Mouse (Mus musculus) midbrain, embryonic 11.5 days (tissue): ENCODE results near the gene Sez6l2. TPM values are rescaled to one million over a fixed set of nuclear protein-coding genes. Genes with fewer than 3 reads are reported as not detected.

Source experiments
- ATAC-seq: fragments of 200-750 bp; cut with Nextera tagmentation; 2 replicates; pipeline ENCODE4 v1.8.0; 2017; ENCODE audit warnings: moderate TSS enrichment, moderate library complexity; ENCODE audit not compliant: low FRiP score
- DNase-seq: peaks from one replicate; pipeline ENCODE4 v3.0.0; 2015; ENCODE audit warnings: low spot score; ENCODE audit errors: missing footprints
- H3K27ac ChIP-seq: fragments of 300-500 bp; sonication (generic); 2 replicates; pipeline ENCODE4 v1.5.1; 2014; ENCODE audit warnings: low read depth, low read length
- H3K27me3 ChIP-seq: fragments of 300-500 bp; sonication (generic); 2 replicates; pipeline ENCODE4 v1.6.1; 2014; ENCODE audit warnings: mild to moderate bottlenecking, low read length, moderate library complexity, mixed read lengths; ENCODE audit not compliant: control insufficient read depth, insufficient read depth
- H3K36me3 ChIP-seq: fragments of 300-500 bp; sonication (generic); 2 replicates; pipeline ENCODE4 v1.6.1; 2014; ENCODE audit warnings: mild to moderate bottlenecking, low read length, moderate library complexity, mixed read lengths; ENCODE audit not compliant: control insufficient read depth, insufficient read depth
- H3K4me1 ChIP-seq: fragments of 300-500 bp; sonication (generic); 2 replicates; pipeline ENCODE4 v1.6.1; 2014; ENCODE audit warnings: low read length; ENCODE audit not compliant: control insufficient read depth, insufficient read depth
- H3K4me2 ChIP-seq: fragments of 300-500 bp; sonication (generic); 2 replicates; pipeline ENCODE4 v1.6.1; 2014; ENCODE audit warnings: mild to moderate bottlenecking, moderate library complexity
- H3K4me3 ChIP-seq: fragments of 300-500 bp; sonication (generic); 2 replicates; pipeline ENCODE4 v1.5.1; 2014; ENCODE audit warnings: low read depth, low read length
- H3K9ac ChIP-seq: fragments of 300-500 bp; sonication (generic); 2 replicates; pipeline ENCODE4 v1.6.1; 2014; ENCODE audit warnings: low read length
- H3K9me3 ChIP-seq: fragments of 300-500 bp; sonication (generic); 2 replicates; pipeline ENCODE4 v1.6.1; 2016; ENCODE audit warnings: low read length; ENCODE audit not compliant: control insufficient read depth
- WGBS: fragments of 180-500 bp; shearing (Covaris S2); extraction: QIAGEN DNeasy Blood & Tissue Kit; methylation state at CpG from one replicate; pipeline ENCODE4 v1.1.7; 2014; 5-methylcytosine and 5-hydroxymethylcytosine counted together
- polyA plus RNA-seq: library from polyadenylated mRNA; unstranded; fragments of >200 nt; fragmentation: Nextera tagmentation; extraction: Ambion mirVana; gene quantifications from 2 replicates; pipeline ENCODE4 v1.2.1, GENCODE M21; 2014

Gene Sez6l2
- polyA plus RNA-seq, 1 experiment from 2014 or later = 9.9 TPM

GRCm38 (mm10) chr7:127008239-127009019, 58.1 kb downstream of the Sez6l2 start:
- ATAC-seq (peak; percentile 70), DNase-seq (no peak)
- no peaks in the 10 kb centered on the region for H3K27me3 ChIP-seq
- H3K27ac ChIP-seq = peak overlapping the region; percentile 56
- H3K4me1 ChIP-seq = no peaks in the 10 kb centered on the region
- WGBS = 69% methylated on average over 9 of the region's 9 CpGs
- no peak overlapping the region for H3K9ac ChIP-seq
- H3K4me3 ChIP-seq = no peak overlapping the region
- no peak overlapping the region for H3K4me2 ChIP-seq
- H3K36me3 ChIP-seq = no peaks in the 10 kb centered on the region
- no peaks in the 10 kb centered on the region for H3K9me3 ChIP-seq

DNA sequence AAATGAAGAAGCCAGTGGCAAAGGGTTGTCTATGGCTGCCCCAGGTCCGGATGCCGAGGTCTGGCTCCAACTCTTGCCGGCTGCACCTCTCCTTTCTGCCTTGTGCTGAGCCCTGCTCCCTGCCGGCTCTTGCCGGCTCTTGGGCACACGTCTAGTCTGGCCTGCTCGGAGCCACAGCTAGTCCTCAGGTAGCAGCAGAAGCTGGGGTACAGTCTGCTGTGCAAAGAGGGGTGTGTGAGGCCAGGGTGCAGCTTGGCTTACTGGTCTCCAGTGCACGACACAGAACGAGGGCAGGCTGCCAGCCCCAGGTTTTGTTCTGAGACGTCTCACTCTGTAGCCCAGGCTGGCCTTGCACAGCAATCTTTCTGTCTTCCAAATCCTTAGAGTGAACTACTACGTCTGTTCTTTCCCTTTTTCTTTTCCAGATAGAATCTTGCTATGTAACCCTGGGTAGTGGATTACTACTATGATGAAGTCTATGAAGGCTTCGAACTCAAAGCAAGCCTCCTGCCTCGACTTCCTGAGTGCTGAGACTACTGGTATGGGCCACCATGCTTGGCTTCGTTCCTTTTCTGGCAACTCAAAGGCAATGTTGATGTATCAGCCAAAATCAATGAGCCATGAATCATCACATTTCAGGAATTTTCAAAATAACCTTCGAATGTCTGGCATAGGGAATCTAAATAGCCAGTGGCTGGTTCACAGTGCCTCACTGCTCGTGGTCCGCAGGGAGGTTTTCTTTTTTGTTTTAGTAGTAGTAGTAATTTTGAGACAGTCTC, 59.1 kb downstream of the Sez6l2 start:
- H3K27ac ChIP-seq = no peak overlapping the region; the same call in 1 of the 2 replicates
- ATAC-seq (no peak), DNase-seq (no peak)
- H3K27me3 ChIP-seq = no peaks in the 10 kb centered on the region
- H3K36me3 ChIP-seq = no peaks in the 10 kb centered on the region
- H3K4me2 ChIP-seq = no peak overlapping the region
- no peaks in the 10 kb centered on the region for H3K4me1 ChIP-seq
- no peak overlapping the region; the same call in 1 of the 2 replicates for H3K9ac ChIP-seq
- H3K9me3 ChIP-seq = no peaks in the 10 kb centered on the region
- 86% methylated on average over 17 of the region's 17 CpGs for WGBS
- H3K4me3 ChIP-seq = no peak overlapping the region

DNA sequence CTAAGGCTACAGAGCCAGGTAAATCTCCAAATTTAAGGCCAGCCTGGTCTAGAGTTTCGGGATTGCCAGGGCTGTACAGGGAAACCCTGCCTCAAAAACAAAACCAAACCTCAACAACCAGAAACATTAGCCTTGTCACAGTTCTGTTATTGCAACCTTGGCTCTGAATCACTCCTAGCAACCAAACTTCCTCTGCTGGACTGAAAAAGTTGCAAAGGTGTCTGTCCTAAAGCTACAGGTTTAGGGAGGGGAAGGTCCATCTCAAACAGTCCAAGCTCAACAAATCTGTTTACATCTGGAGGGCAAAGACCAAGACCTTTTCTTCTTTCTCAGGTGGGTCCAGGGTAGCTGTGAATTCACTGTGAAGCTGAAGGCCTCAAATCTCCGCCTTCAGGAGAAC, 60.7 kb downstream of the Sez6l2 start:
- 0 out of 2 replicates have a peak, but pooled peaks cover 4% of the 10 kb centered on the region for H3K36me3 ChIP-seq
- no peak overlapping the region for H3K4me3 ChIP-seq
- 91% methylated on average over 2 of the region's 2 CpGs for WGBS
- no peak overlapping the region for H3K4me2 ChIP-seq
- ATAC-seq (no peak), DNase-seq (no peak)
- H3K27ac ChIP-seq = no peak overlapping the region
- H3K4me1 ChIP-seq = peaks cover 9% of the 10 kb centered on the region
- H3K9me3 ChIP-seq = no peaks in the 10 kb centered on the region
- H3K9ac ChIP-seq = no peak overlapping the region
- H3K27me3 ChIP-seq = no peaks in the 10 kb centered on the region

DNA sequence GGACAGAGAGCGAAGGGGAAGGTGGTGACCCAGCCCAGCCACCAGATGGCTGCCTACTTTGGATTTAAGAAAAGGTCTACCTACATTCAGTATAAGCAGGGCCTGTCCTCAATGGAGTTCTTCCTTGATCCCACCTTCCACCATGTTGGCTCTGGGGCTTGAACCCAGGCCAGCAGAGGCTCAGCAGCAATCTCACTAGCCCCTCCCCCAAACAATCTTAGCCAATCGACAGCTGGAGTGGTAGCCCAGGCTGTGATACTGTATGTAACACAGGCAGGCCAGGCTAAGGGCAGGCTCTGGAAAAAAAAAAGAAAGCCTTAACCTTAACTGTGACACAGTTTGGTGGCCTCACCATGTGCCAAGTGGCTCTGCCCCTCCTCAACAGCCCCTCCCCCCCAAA, 61.4 kb downstream of the Sez6l2 start:
- no peak overlapping the region for H3K4me2 ChIP-seq
- 0 out of 2 replicates have a peak, but pooled peaks cover 4% of the 10 kb centered on the region for H3K36me3 ChIP-seq
- H3K9me3 ChIP-seq = no peaks in the 10 kb centered on the region
- no peaks in the 10 kb centered on the region for H3K27me3 ChIP-seq
- H3K9ac ChIP-seq = no peak overlapping the region
- ATAC-seq = no peak
- WGBS = 73% methylated on average over 2 of the region's 2 CpGs
- no peak for DNase-seq
- peaks cover 9% of the 10 kb centered on the region for H3K4me1 ChIP-seq
- H3K4me3 ChIP-seq = no peak overlapping the region
- H3K27ac ChIP-seq = no peak overlapping the region

DNA sequence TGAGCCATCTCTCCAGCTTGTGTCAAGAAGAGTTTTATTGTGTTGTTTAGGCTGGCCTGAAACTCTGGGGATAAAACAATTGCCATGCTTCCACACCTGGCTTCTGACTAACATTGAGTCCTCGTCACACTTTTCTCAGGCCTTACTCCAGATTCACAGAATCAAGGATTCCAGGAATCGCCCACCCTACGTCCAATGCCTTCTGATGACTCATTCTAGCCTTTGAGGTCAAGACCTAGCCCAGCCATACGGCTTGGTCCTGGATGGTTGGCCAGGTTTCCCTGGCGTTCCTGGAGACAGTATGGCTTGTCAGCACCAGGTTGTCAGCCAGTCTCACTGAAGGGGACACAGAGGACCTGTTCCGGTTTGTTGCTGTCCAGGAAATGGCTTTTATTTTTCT, 62.0 kb downstream of the Sez6l2 start:
- H3K4me1 ChIP-seq = peaks cover 9% of the 10 kb centered on the region
- no peak for DNase-seq
- no peak overlapping the region for H3K4me3 ChIP-seq
- 0 out of 2 replicates have a peak, but pooled peaks cover 4% of the 10 kb centered on the region for H3K36me3 ChIP-seq
- H3K27me3 ChIP-seq = no peaks in the 10 kb centered on the region
- no peak overlapping the region for H3K4me2 ChIP-seq
- WGBS = 88% methylated on average over 6 of the region's 6 CpGs
- H3K27ac ChIP-seq = no peak overlapping the region
- no peak for ATAC-seq
- no peak overlapping the region for H3K9ac ChIP-seq
- no peaks in the 10 kb centered on the region for H3K9me3 ChIP-seq

DNA sequence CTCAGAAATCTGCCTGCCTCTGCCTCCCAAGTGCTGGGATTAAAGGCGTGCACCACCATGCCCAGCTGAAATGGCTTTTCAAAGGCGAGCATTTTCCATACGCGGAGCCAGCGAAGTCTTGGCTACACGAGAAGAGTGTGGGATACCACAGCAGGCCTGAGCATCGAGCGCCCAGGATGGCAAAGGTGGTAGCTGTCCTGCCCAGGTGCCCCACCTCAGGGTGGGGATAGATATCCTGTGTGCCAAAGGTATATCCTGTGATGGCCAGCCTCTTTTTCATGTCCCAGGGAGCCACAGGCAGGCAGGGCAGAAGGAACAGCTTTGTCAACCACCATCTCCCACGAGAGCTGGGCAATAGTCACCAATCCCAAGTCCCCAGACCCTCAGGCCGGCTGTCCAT, 62.5 kb downstream of the Sez6l2 start:
- no peak overlapping the region for H3K4me3 ChIP-seq

GRCm38 (mm10) chr7:127013385-127013784, 63.0 kb downstream of the Sez6l2 start:
- Histone ChIP-seq H3K9ac (no peak overlapping the region), H3K36me3 (0 out of 2 replicates have a peak, but pooled peaks cover 4% of the 10 kb centered on the region), H3K27me3 (no peaks in the 10 kb centered on the region), H3K4me3 (no peak overlapping the region), H3K9me3 (no peaks in the 10 kb centered on the region), H3K4me1 (peaks cover 9% of the 10 kb centered on the region), H3K27ac (no peak overlapping the region), H3K4me2 (no peak overlapping the region)
- DNase-seq (no peak), ATAC-seq (no peak)
- WGBS = 93% methylated on average over 6 of the region's 6 CpGs

More for the DNA sequence above, 62.5 kb downstream of the Sez6l2 start:
- WGBS = 97% methylated on average over 10 of the region's 10 CpGs
- no peaks in the 10 kb centered on the region for H3K9me3 ChIP-seq
- H3K36me3 ChIP-seq = 0 out of 2 replicates have a peak, but pooled peaks cover 4% of the 10 kb centered on the region
- H3K4me2 ChIP-seq = no peak overlapping the region
- no peak for ATAC-seq
- peaks cover 9% of the 10 kb centered on the region for H3K4me1 ChIP-seq
- no peak overlapping the region for H3K27ac ChIP-seq
- no peak overlapping the region for H3K9ac ChIP-seq
- H3K27me3 ChIP-seq = no peaks in the 10 kb centered on the region
- no peak for DNase-seq

GRCm38 (mm10) chr7:127014320-127014719, 64.0 kb downstream of the Sez6l2 start, which contains the start of gene Mvp:
Gene Mvp, minus strand, starts transcription at chr7:127014621.
- ATAC-seq (no peak), DNase-seq (no peak)
- 74% methylated on average over 11 of the region's 11 CpGs for WGBS
- H3K4me3 ChIP-seq = peak within 1 kb of the TSS; percentile 80
- H3K27me3 ChIP-seq = no peaks in the 10 kb centered on the region
- no peak within 1 kb of the TSS for H3K27ac ChIP-seq
- 0 out of 2 replicates have a peak, but pooled peaks cover 4% of the 10 kb centered on the region for H3K36me3 ChIP-seq
- H3K4me2 ChIP-seq = peak within 1 kb of the TSS; percentile 94
- H3K9ac ChIP-seq = no peak within 1 kb of the TSS
- H3K9me3 ChIP-seq = no peaks in the 10 kb centered on the region
- H3K4me1 ChIP-seq = peaks cover 13% of the 10 kb centered on the region

DNA sequence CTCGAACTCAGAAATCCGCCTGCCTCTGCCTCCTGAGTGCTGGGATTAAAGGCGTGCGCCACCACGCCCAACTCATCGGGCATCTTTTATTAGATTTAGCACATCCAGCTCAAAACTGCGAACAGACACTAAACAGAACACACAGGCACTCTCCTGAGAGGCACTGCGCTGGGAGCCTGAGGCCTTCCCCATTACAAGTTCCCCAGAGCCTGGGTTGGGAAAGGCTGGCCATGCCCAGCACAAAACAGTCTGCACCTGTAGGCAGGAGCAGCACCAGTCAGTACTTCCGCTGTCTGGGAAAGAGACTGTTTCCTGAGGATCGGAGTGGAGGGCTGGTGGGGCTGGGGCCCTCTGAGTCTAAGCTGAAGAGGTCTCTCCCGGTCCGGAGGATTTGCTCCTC, 64.6 kb downstream of the Sez6l2 start:
- no peak overlapping the region for H3K4me3 ChIP-seq
- 97% methylated on average over 12 of the region's 12 CpGs for WGBS
- no peaks in the 10 kb centered on the region for H3K27me3 ChIP-seq
- no peak overlapping the region for H3K9ac ChIP-seq
- peaks cover 16% of the 10 kb centered on the region for H3K4me1 ChIP-seq
- H3K36me3 ChIP-seq = 0 out of 2 replicates have a peak, but pooled peaks cover 4% of the 10 kb centered on the region
- DNase-seq (no peak), ATAC-seq (no peak)
- H3K27ac ChIP-seq = no peak overlapping the region
- no peaks in the 10 kb centered on the region for H3K9me3 ChIP-seq
- no peak overlapping the region for H3K4me2 ChIP-seq
